Mouse (Mus musculus): ENCODE data around the gene Gm13762. TPM values are rescaled to one million over a fixed set of nuclear protein-coding genes. Genes with fewer than 3 reads are reported as not detected.

Gene Gm13762
- not detected for polyA plus RNA-seq (2017; shearing (Covaris generic))

GRCm38 (mm10) chr2:88980181-88980580 is at the start of gene Gm13762:
Gm13762 (minus strand) TSS chr2:88980281.

GRCm38 (mm10) chr2:89018240-89018639 is 38.2 kb upstream of the Gm13762 start, which contains the start of gene Olfr1216:
Olfr1216 (minus strand) TSS chr2:89018340.

GRCm38 (mm10) chr2:89006873-89007272 is 26.8 kb upstream of the Gm13762 start, which contains the start of gene Olfr1215:
Olfr1215 (minus strand) TSS chr2:89006973.

GRCm38 (mm10) chr2:88992553-88992952 is 12.5 kb upstream of the Gm13762 start, which contains the start of gene Olfr1214:
Olfr1214 (minus strand) TSS chr2:88992653.

GRCm38 (mm10) chr2:88953669-88954068 is 26.4 kb downstream of the Gm13762 start, which contains the start of gene Olfr1212:
Olfr1212 (plus strand) TSS chr2:88953969.

GRCm38 (mm10) chr2:88938011-88938410 is 42.1 kb downstream of the Gm13762 start, which contains the start of gene Olfr1211:
Olfr1211 (minus strand) TSS chr2:88938111.

Other genes starting within 250 kb of the Gm13762 start
- not detected for gene Olfr1197, start 247.9 kb downstream of the Gm13762 start, polyA plus RNA-seq (2017; shearing (Covaris generic))
- not detected for gene Olfr1198, start 228.9 kb downstream of the Gm13762 start, polyA plus RNA-seq (2017; shearing (Covaris generic))
- not detected for gene Olfr1199, start 219.8 kb downstream of the Gm13762 start, polyA plus RNA-seq (2017; shearing (Covaris generic))
- not detected for gene Olfr1200, start 209.8 kb downstream of the Gm13762 start, polyA plus RNA-seq (2017; shearing (Covaris generic))
- not detected for gene Olfr1201, start 187.2 kb downstream of the Gm13762 start, polyA plus RNA-seq (2017; shearing (Covaris generic))
- gene Olfr1202, start 165.8 kb downstream of the Gm13762 start, polyA plus RNA-seq (2017; shearing (Covaris generic)) = 0.19 TPM
- not detected for gene Olfr1205, start 150.5 kb downstream of the Gm13762 start, polyA plus RNA-seq (2017; shearing (Covaris generic))
- gene Olfr1204, start 131.0 kb downstream of the Gm13762 start, polyA plus RNA-seq (2017; shearing (Covaris generic)) = not detected
- gene Olfr1206, start 117.0 kb downstream of the Gm13762 start, polyA plus RNA-seq (2017; shearing (Covaris generic)) = 0.24 TPM
- not detected for gene Olfr1208, start 78.0 kb downstream of the Gm13762 start, polyA plus RNA-seq (2017; shearing (Covaris generic))
- gene Olfr1209, start 65.1 kb downstream of the Gm13762 start, polyA plus RNA-seq (2017; shearing (Covaris generic)) = not detected
- gene Olfr1211, start 42.2 kb downstream of the Gm13762 start, polyA plus RNA-seq (2017; shearing (Covaris generic)) = not detected
- not detected for gene Olfr1212, start 26.3 kb downstream of the Gm13762 start, polyA plus RNA-seq (2017; shearing (Covaris generic))
- not detected for gene Olfr1214, start 12.4 kb upstream of the Gm13762 start, polyA plus RNA-seq (2017; shearing (Covaris generic))
- gene Olfr1215, start 26.7 kb upstream of the Gm13762 start, polyA plus RNA-seq (2017; shearing (Covaris generic)) = 0.19 TPM
- not detected for gene Olfr1216, start 38.1 kb upstream of the Gm13762 start, polyA plus RNA-seq (2017; shearing (Covaris generic))
- gene Olfr1217, start 51.8 kb upstream of the Gm13762 start, polyA plus RNA-seq (2017; shearing (Covaris generic)) = not detected
- gene Olfr1218, start 80.9 kb upstream of the Gm13762 start, polyA plus RNA-seq (2017; shearing (Covaris generic)) = not detected
- not detected for gene Olfr1219, start 103.2 kb upstream of the Gm13762 start, polyA plus RNA-seq (2017; shearing (Covaris generic))
- 0.09 TPM for gene Olfr1220, start 126.6 kb upstream of the Gm13762 start, polyA plus RNA-seq (2017; shearing (Covaris generic))
- gene Olfr1221, start 137.0 kb upstream of the Gm13762 start, polyA plus RNA-seq (2017; shearing (Covaris generic)) = not detected
- gene Olfr1222, start 152.8 kb upstream of the Gm13762 start, polyA plus RNA-seq (2017; shearing (Covaris generic)) = not detected
- gene Olfr1223, start 171.3 kb upstream of the Gm13762 start, polyA plus RNA-seq (2017; shearing (Covaris generic)) = not detected
- gene Olfr1224-ps1, start 183.8 kb upstream of the Gm13762 start, polyA plus RNA-seq (2017; shearing (Covaris generic)) = not detected
- not detected for gene Olfr1225, start 194.4 kb upstream of the Gm13762 start, polyA plus RNA-seq (2017; shearing (Covaris generic))
- not detected for gene Olfr1226, start 219.8 kb upstream of the Gm13762 start, polyA plus RNA-seq (2017; shearing (Covaris generic))

Data from effector memory CD4-positive, alpha-beta T cell, adult 5 months (primary cell).